8 mouse cellular contexts compared by ENCODE assay signal in the genomic region with DNA sequence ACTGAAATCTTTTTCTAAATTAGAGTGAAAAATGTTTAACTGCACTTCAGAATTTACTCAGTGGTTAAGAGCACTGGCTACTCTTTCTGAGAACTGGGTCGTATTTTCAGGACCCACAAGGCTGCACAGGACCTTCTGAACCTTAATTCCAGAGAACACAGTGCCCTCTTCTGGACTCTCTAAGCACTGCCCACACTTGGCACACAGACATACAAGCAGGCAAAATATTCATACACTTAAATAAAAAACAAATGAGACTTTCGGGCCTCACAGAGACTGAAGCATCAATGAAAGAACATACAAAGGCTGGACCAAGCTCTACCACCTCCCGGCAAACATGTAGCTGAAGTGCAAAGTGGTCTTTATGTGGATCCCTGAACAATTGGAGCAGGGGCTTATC.
A peak's percentile ranks its signal among the peaks of the same experiment; 100 is the strongest.
DNase-seq lines count a peak whose midpoint lies in the region; ATAC-seq and TF ChIP-seq lines count a peak whose summit lies in the region.
"Had no signal": no experiment of that assay in that cellular context is flagged by ENCODE, and none has a peak within 500 bp of the region (broad histone marks: within the 10 kb centered on the region; RNA-seq: fewer than 3 reads in every experiment).

No protein-coding gene starts in this region.

- H3K36me3 ChIP-seq in liver, embryonic 14.5 days (replicated peaks; ENCODE audit: control insufficient read depth, insufficient read depth, low read depth): no peaks in the 10 kb centered on the region
- no peaks in the 10 kb centered on the region for H3K36me3 ChIP-seq in liver, embryonic 12.5 days
- H3K36me3 ChIP-seq in heart, embryonic 10.5 days: no peaks in the 10 kb centered on the region
- H3K36me3 ChIP-seq: embryonic facial prominence, embryonic 13.5 days had no signal

- no peak overlapping the region for H3K9ac ChIP-seq in liver, embryonic 14.5 days (replicated peaks)
- H3K9ac ChIP-seq in liver, embryonic 12.5 days: no peak overlapping the region
- H3K9ac ChIP-seq: embryonic facial prominence, embryonic 13.5 days had no signal

- no peaks in the 10 kb centered on the region for H3K4me1 ChIP-seq in liver, embryonic 14.5 days (replicated peaks; ENCODE audit: control insufficient read depth in 2 of 2, insufficient read depth in 2 of 2, low read length in 1 of 2)
- no peaks in the 10 kb centered on the region for H3K4me1 ChIP-seq in liver, embryonic 12.5 days
- H3K4me1 ChIP-seq in heart, embryonic 10.5 days: 0 out of 2 replicates have a peak, but pooled peaks cover 3% of the 10 kb centered on the region
- H3K4me1 ChIP-seq: embryonic facial prominence, embryonic 13.5 days had no signal

- no peak overlapping the region for H3K27ac ChIP-seq in liver, embryonic 14.5 days
- no peak overlapping the region for H3K27ac ChIP-seq in liver, embryonic 12.5 days
- H3K27ac ChIP-seq in heart, embryonic 10.5 days: no peak overlapping the region
- H3K27ac ChIP-seq: embryonic facial prominence, embryonic 13.5 days had no signal

- TF ChIP-seq EP300 in liver, embryonic 14.5 days (IDR thresholded peaks at IDR 0.05; ENCODE audit: low read depth): no peak

- DNase-seq in liver, embryonic 14.5 days (ENCODE audit: low read depth in 3 of 3, low spot score in 3 of 3): no peak
- DNase-seq in WW6 (ENCODE audit: low read depth, low spot score): peak; percentile 31
- DNase-seq in embryo, embryonic 10.5 days (ENCODE audit: low spot score): peak; percentile 79
- peak; percentile 30 to 32 for DNase-seq in layer of hippocampus, postnatal 10 days (ENCODE audit: low spot score in 2 of 2)
- DNase-seq in urinary bladder, adult 18-20 months (ENCODE audit: low spot score in 2 of 2): no peak
- DNase-seq in heart, embryonic 10.5 days (ENCODE audit: low spot score): no peak

- peak; percentile 35; the same call in 1 of the 2 replicates for TF ChIP-seq CTCF in liver, embryonic 14.5 days (IDR thresholded peaks at IDR 0.05; ENCODE audit: low read depth)

- H3K4me3 ChIP-seq in liver, embryonic 14.5 days (ENCODE audit: insufficient read depth in 1 of 2, low read depth in 2 of 2, low read length in 2 of 2): no peak overlapping the region
- no peak overlapping the region for H3K4me3 ChIP-seq in liver, embryonic 12.5 days
- H3K4me3 ChIP-seq in heart, embryonic 10.5 days: no peak overlapping the region
- H3K4me3 ChIP-seq: embryonic facial prominence, embryonic 13.5 days had no signal

- H3K27me3 ChIP-seq in liver, embryonic 14.5 days (ENCODE audit: control insufficient read depth, insufficient read depth, low read length): no peaks in the 10 kb centered on the region
- H3K27me3 ChIP-seq in liver, embryonic 12.5 days (replicated peaks): no peaks in the 10 kb centered on the region
- no peaks in the 10 kb centered on the region for H3K27me3 ChIP-seq in heart, embryonic 10.5 days (ENCODE audit: insufficient read depth, poor library complexity, severe bottlenecking)
- H3K27me3 ChIP-seq: embryonic facial prominence, embryonic 13.5 days had no signal

- no peaks in the 10 kb centered on the region for H3K9me3 ChIP-seq in liver, embryonic 14.5 days (ENCODE audit: control insufficient read depth, low read length)
- no peaks in the 10 kb centered on the region for H3K9me3 ChIP-seq in liver, embryonic 12.5 days (replicated peaks)
- H3K9me3 ChIP-seq in heart, embryonic 10.5 days: no peaks in the 10 kb centered on the region
- H3K9me3 ChIP-seq: embryonic facial prominence, embryonic 13.5 days had no signal

- H3K4me2 ChIP-seq in liver, embryonic 14.5 days (ENCODE audit: low read depth): no peak overlapping the region
- no peak overlapping the region for H3K4me2 ChIP-seq in liver, embryonic 12.5 days
- H3K4me2 ChIP-seq: embryonic facial prominence, embryonic 13.5 days had no signal

- ATAC-seq in liver, embryonic 14.5 days (ENCODE audit: insufficient read depth): no peak
- ATAC-seq in liver, embryonic 12.5 days: no peak

- WGBS in liver, embryonic 14.5 days (ENCODE audit: insufficient replicate concordance): 28% methylated on average over 3 of the region's 3 CpGs
- 38% methylated on average over 3 of the region's 3 CpGs for WGBS in liver, embryonic 12.5 days (ENCODE audit: insufficient replicate concordance)
- 44% methylated on average over 3 of the region's 3 CpGs for whole genome bisulfite sequencing in heart, embryonic 10.5 days

Comparison
In these comparisons a context has a peak if more than half of its experiments do, and no peak if none do; other contexts are left out.
1. DNase-seq: peak in WW6 (single experiment), embryo, embryonic 10.5 days (single experiment) and layer of hippocampus, postnatal 10 days (2 of 2); none in liver, embryonic 14.5 days (0 of 3), urinary bladder, adult 18-20 months (0 of 2) and heart, embryonic 10.5 days (single experiment).